Mouse (Mus musculus): ENCODE measurements at regions not wholly inside any gene's neighbourhood (a gene's known extent, or its start where the extent isn't known, plus 50 kb on each side); places are given as distances from the start of the nearest gene placed in this dataset.

- DNase-seq (ENCODE audit: low read depth, low spot score): no peak
Observed at GRCm38 (mm10) chr7:36538111-36538510, 159.8 kb upstream of the Tshz3 start.

- DNase-seq (ENCODE audit: low read depth, low spot score): no peak
Observed at GRCm38 (mm10) chr7:36548007-36548406, 149.9 kb upstream of the Tshz3 start.

- no peak for DNase-seq (ENCODE audit: low read depth, low spot score)
Observed at GRCm38 (mm10) chr7:36548440-36548839, 149.5 kb upstream of the Tshz3 start.

- no peak for DNase-seq (ENCODE audit: low read depth, low spot score)
Observed at GRCm38 (mm10) chr7:36571061-36571460, 126.9 kb upstream of the Tshz3 start.

- DNase-seq (ENCODE audit: low read depth, low spot score): no peak
Observed at GRCm38 (mm10) chr7:36582074-36582473, 115.8 kb upstream of the Tshz3 start.

- no peak for DNase-seq (ENCODE audit: low read depth, low spot score)
Observed at GRCm38 (mm10) chr7:36585014-36585413, 112.9 kb upstream of the Tshz3 start.

- no peak for DNase-seq (ENCODE audit: low read depth, low spot score)
Observed at GRCm38 (mm10) chr7:36591496-36591895, 106.4 kb upstream of the Tshz3 start.

GRCm38 (mm10) chr7:36596630-36597301, 101.2 kb upstream of the Tshz3 start:
- no peak for DNase-seq (ENCODE audit: low read depth, low spot score)

GRCm38 (mm10) chr7:36605026-36605698, 92.8 kb upstream of the Tshz3 start:
- no peak for DNase-seq (ENCODE audit: low read depth, low spot score)

- no peak for DNase-seq (ENCODE audit: low read depth, low spot score)
Observed at GRCm38 (mm10) chr7:36620256-36620655, 77.7 kb upstream of the Tshz3 start.

GRCm38 (mm10) chr7:36644252-36644651, 53.7 kb upstream of the Tshz3 start:
- DNase-seq (ENCODE audit: low read depth, low spot score): peak; percentile 43
